In genomic region chr1:128875289-128875688, GRCm38 (mm10) we compare ENCODE assay signal across 7 mouse cellular contexts.
DNase-seq lines count a peak whose midpoint lies in the region; ATAC-seq and TF ChIP-seq lines count a peak whose summit lies in the region.

No protein-coding gene starts in this region.

- WGBS in lung, adult 2 months: 9% methylated on average over 8 of the region's 8 CpGs
- 13% methylated on average over 8 of the region's 8 CpGs for WGBS in hindbrain, embryonic 13.5 days
- WGBS in limb, embryonic 14.5 days: 10% methylated on average over 8 of the region's 8 CpGs

- TF ChIP-seq CTCF in lung, adult 2 months (IDR thresholded peaks at IDR 0.05; ENCODE audit: insufficient read depth, low read length): peak; percentile 71
- peak; percentile 82 for TF ChIP-seq CTCF in cortical plate, adult 2 months (IDR thresholded peaks at IDR 0.05; ENCODE audit: extremely low read depth, insufficient read depth, low read length)

- no peaks in the 10 kb centered on the region for H3K36me3 ChIP-seq in hindbrain, embryonic 13.5 days
- no peaks in the 10 kb centered on the region for H3K36me3 ChIP-seq in limb, embryonic 14.5 days (ENCODE audit: control insufficient read depth, insufficient read depth, low read length)

- DNase-seq in lung, adult 2 months: peak; percentile 10
- DNase-seq in lung, adult 18-20 months: no peak
- DNase-seq in R1 (ENCODE audit: low read depth, low spot score): peak; percentile 78
- peak; percentile 56 for DNase-seq in limb, embryonic 14.5 days (ENCODE audit: low spot score)
- DNase-seq in retina, embryonic 14.5 days (ENCODE audit: low spot score): peak; percentile 80

- no peak for TF ChIP-seq POLR2A in lung, adult 2 months (IDR thresholded peaks at IDR 0.05; ENCODE audit: borderline replicate concordance, extremely low read depth, low read depth, low read length)
- no peak for TF ChIP-seq POLR2A in cortical plate, adult 2 months (IDR thresholded peaks at IDR 0.05; ENCODE audit: extremely low read depth, insufficient read depth, low read length)
- TF ChIP-seq POLR2A in limb, embryonic 14.5 days (IDR thresholded peaks at IDR 0.05; ENCODE audit: borderline replicate concordance, extremely low read depth, insufficient read depth, insufficient read length): no peak

- no peak overlapping the region for H3K27ac ChIP-seq in cortical plate, adult 2 months (ENCODE audit: insufficient read depth, low read length)
- no peak overlapping the region for H3K27ac ChIP-seq in hindbrain, embryonic 13.5 days
- no peak overlapping the region for H3K27ac ChIP-seq in limb, embryonic 14.5 days (replicated peaks; ENCODE audit: low read depth, low read length)

- ATAC-seq in hindbrain, embryonic 13.5 days (ENCODE audit: low FRiP score): peak; percentile 71; the same call in 1 of the 2 replicates
- peak; percentile 47; the same call in 1 of the 2 replicates for ATAC-seq in limb, embryonic 14.5 days (ENCODE audit: low FRiP score, low read depth)

- H3K4me2 ChIP-seq in hindbrain, embryonic 13.5 days: no peak overlapping the region
- H3K4me2 ChIP-seq in limb, embryonic 14.5 days (replicated peaks; ENCODE audit: low read depth, low read length, severe bottlenecking): no peak overlapping the region

- H3K27me3 ChIP-seq in hindbrain, embryonic 13.5 days: no peaks in the 10 kb centered on the region
- no peaks in the 10 kb centered on the region for H3K27me3 ChIP-seq in limb, embryonic 14.5 days (ENCODE audit: control insufficient read depth, insufficient read depth, low read length)

- no peaks in the 10 kb centered on the region for H3K9me3 ChIP-seq in hindbrain, embryonic 13.5 days
- H3K9me3 ChIP-seq in limb, embryonic 14.5 days (ENCODE audit: control insufficient read depth, low read length): no peaks in the 10 kb centered on the region

- H3K4me3 ChIP-seq in lung, adult 2 months (replicated peaks; ENCODE audit: extremely low read depth, low read depth, low read length): no peak overlapping the region
- H3K4me3 ChIP-seq in cortical plate, adult 2 months (ENCODE audit: insufficient read depth, low read length): no peak overlapping the region
- H3K4me3 ChIP-seq in hindbrain, embryonic 13.5 days: no peak overlapping the region
- H3K4me3 ChIP-seq in limb, embryonic 14.5 days (replicated peaks; ENCODE audit: low read length): no peak overlapping the region

- no peaks in the 10 kb centered on the region for H3K4me1 ChIP-seq in lung, adult 2 months (ENCODE audit: control insufficient read depth, insufficient read depth, low read length)
- peaks cover 3% of the 10 kb centered on the region; the same call in 1 of the 2 replicates for H3K4me1 ChIP-seq in cortical plate, adult 2 months (ENCODE audit: control insufficient read depth, insufficient read depth, low read length)
- no peaks in the 10 kb centered on the region for H3K4me1 ChIP-seq in hindbrain, embryonic 13.5 days (replicated peaks)
- H3K4me1 ChIP-seq in limb, embryonic 14.5 days (ENCODE audit: control insufficient read depth, insufficient read depth, low read length): no peaks in the 10 kb centered on the region

- no peak overlapping the region for H3K9ac ChIP-seq in hindbrain, embryonic 13.5 days
- H3K9ac ChIP-seq in limb, embryonic 14.5 days (ENCODE audit: low read depth, low read length, severe bottlenecking): no peak overlapping the region

Comparison
In these comparisons a context has a peak if more than half of its experiments do, and no peak if none do; other contexts are left out.
1. DNase-seq: peak in lung, adult 2 months (single experiment), R1 (single experiment), limb, embryonic 14.5 days (single experiment) and retina, embryonic 14.5 days (single experiment); none in lung, adult 18-20 months (0 of 2).